Mouse (Mus musculus) ES-E14 (cell line): ENCODE results near the gene Dnajc14. TPM values are rescaled to one million over a fixed set of nuclear protein-coding genes. Genes with fewer than 3 reads are reported as not detected.

ENCODE experiments used
- DNase-seq: peaks from one replicate; pipeline ENCODE4 v3.0.0-alpha.2; 2013; ENCODE audit warnings: low read depth, low spot score
- H3K27ac ChIP-seq: 2 replicates; pipeline ENCODE4 v1.5.1; 2012; ENCODE audit warnings: low read depth, mild to moderate bottlenecking, low read length, moderate library complexity, mixed read lengths; ENCODE audit not compliant: poor library complexity, insufficient read depth, severe bottlenecking
- H3K36me3 ChIP-seq: 2 replicates; pipeline ENCODE4 v1.6.1; 2012; ENCODE audit warnings: mild to moderate bottlenecking, low read length, moderate library complexity, mixed read lengths; ENCODE audit not compliant: control insufficient read depth, poor library complexity, insufficient read depth, severe bottlenecking
- H3K4me1 ChIP-seq, 2 experiments: fragments of 150-350 bp in 1 of 2; sonication (generic) in 1 of 2; 2 replicates each; pipeline ENCODE4 v1.6.1; 2012; ENCODE audit warnings: low read length in 2 of 2, mild to moderate bottlenecking in 1 of 2, mixed read lengths in 1 of 2; ENCODE audit not compliant: control insufficient read depth in 2 of 2, insufficient read depth in 2 of 2, poor library complexity in 1 of 2
- H3K4me3 ChIP-seq, 2 experiments: fragments of 150-350 bp in 1 of 2; sonication (generic) in 1 of 2; 2 replicates each; pipeline ENCODE4 v1.5.1; 2012; ENCODE audit warnings: low read length in 2 of 2, low read depth in 1 of 2, mild to moderate bottlenecking in 1 of 2, mixed read lengths in 1 of 2; ENCODE audit not compliant: insufficient read depth in 1 of 2, poor library complexity in 1 of 2, severe bottlenecking in 1 of 2
- H3K9ac ChIP-seq: 2 replicates; pipeline ENCODE4 v1.6.1; 2012; ENCODE audit warnings: low read depth, mild to moderate bottlenecking, low read length, mixed read lengths; ENCODE audit not compliant: poor library complexity, insufficient read depth, severe bottlenecking
- H3K9me3 ChIP-seq: fragments of 150-350 bp; sonication (generic); 2 replicates; pipeline ENCODE4 v1.6.1; 2012; ENCODE audit warnings: low read depth, mild to moderate bottlenecking, low read length; ENCODE audit not compliant: control insufficient read depth, insufficient read depth
- HCFC1 ChIP-seq: IDR thresholded peaks from 2 replicates; pipeline ENCODE4 v1.6.1; 2012; ENCODE audit warnings: low read length, inconsistent platforms, borderline replicate concordance; ENCODE audit not compliant: insufficient read depth
- MAFK ChIP-seq: IDR thresholded peaks from 2 replicates; pipeline ENCODE4 v1.6.1; 2014; ENCODE audit warnings: mild to moderate bottlenecking, low read depth, low read length, inconsistent platforms; ENCODE audit not compliant: insufficient read depth
- ZC3H11A ChIP-seq: IDR thresholded peaks from 2 replicates; pipeline ENCODE4 v1.6.1; 2012; ENCODE audit warnings: low read depth, mild to moderate bottlenecking, inconsistent platforms, low read length, borderline replicate concordance
- ZNF384 ChIP-seq: IDR thresholded peaks from 2 replicates; pipeline ENCODE4 v1.6.1; 2012; ENCODE audit warnings: low read depth, low read length, inconsistent platforms
- in situ Hi-C, 2 experiments: fragments of 600-800 bp; cut with MboI; formaldehyde crosslinking; loops; one replicate each; pipeline ENCODE4 v1.15.1; 2025; ENCODE audit warnings: low sequenced_read_pairs in 2 of 2, inconsistent platforms in 1 of 2; ENCODE audit not compliant: unreplicated experiment in 2 of 2
- total RNA-seq: library from RNA; depleted of rRNA; stranded (reverse); fragments of 300-350 nt; gene quantifications from 2 replicates; pipeline ENCODE4 v1.2.3, GENCODE M21; 2012; rRNA removed

Gene Dnajc14
- total RNA-seq, 1 experiment, result 53.0 TPM

DNA sequence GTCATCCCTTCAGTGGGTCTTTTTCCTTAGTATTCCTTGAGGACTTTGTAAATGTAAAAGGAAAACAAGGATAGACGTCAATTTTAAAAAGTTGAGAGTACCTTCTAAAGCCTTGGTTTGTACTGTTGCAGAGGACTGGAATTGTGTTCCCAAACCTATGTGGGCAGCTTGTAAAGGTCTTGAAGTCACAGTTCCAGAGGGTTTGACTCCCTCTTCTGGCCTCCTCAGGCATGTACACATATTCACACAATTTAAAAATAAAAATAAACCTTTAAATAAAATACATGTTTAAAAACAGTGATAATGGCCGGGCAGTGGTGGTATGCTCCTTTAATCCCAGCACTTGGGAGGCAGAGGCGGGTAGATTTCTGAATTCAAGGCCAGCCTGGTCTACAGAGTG lies 62.2 kb downstream of the Dnajc14 start:
- TF ChIP-seq ZNF384 (no peak), ZC3H11A (no peak)
- Histone ChIP-seq H3K4me1 (no peaks in the 10 kb centered on the region), H3K36me3 (peaks cover 2% of the 10 kb centered on the region), H3K9ac (no peak overlapping the region), H3K9me3 (no peaks in the 10 kb centered on the region), H3K27ac (no peak overlapping the region), H3K4me3 (no peak overlapping the region)
- in situ Hi-C loops, result no loop called here
- no peak for DNase-seq

DNA sequence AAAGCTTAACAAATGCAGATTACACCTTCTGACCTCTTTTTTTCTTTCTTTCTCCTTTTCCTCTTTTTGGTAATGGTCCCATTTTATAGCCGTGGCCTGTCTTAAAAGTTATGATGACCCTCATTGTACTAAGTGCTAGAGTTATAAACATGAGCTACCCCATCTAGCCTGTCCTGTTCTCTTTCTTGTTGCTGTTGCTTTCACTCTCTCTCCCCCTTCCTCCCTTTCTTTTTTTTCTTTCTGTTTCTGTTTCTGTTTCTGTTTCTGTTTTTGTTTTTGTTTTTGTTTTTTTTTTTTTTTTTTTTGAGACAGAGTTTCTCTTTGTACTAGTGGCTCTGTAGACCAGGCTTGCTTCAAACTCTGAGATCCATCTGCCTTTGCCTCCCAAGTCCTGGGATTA lies 62.7 kb downstream of the Dnajc14 start:
- Histone ChIP-seq H3K27ac (no peak overlapping the region), H3K9me3 (no peaks in the 10 kb centered on the region), H3K36me3 (peaks cover 3% of the 10 kb centered on the region), H3K4me3 (no peak overlapping the region), H3K9ac (no peak overlapping the region), H3K4me1 (no peaks in the 10 kb centered on the region)
- in situ Hi-C loops, result no loop called here
- DNase-seq, result no peak
- no peak for TF ChIP-seq ZC3H11A
- no peak for TF ChIP-seq HCFC1
- no peak for TF ChIP-seq MAFK

Other genes starting within 250 kb of the Dnajc14 start
- gene Pa2g4, start 238.1 kb upstream of the Dnajc14 start, total RNA-seq, result 127 and 170 TPM in 2 replicates
- 24.9 and 30.3 TPM in 2 replicates for gene Erbb3, start 214.4 kb upstream of the Dnajc14 start, total RNA-seq
- gene Rps26, start 177.3 kb upstream of the Dnajc14 start, total RNA-seq, result 1,660 and 1,982 TPM in 2 replicates
- gene Ikzf4, start 158.1 kb upstream of the Dnajc14 start, total RNA-seq, result 1.4 and 1.9 TPM in 2 replicates
- 7.0 and 7.4 TPM in 2 replicates for gene Suox, start 130.0 kb upstream of the Dnajc14 start, total RNA-seq
- 23.2 and 32.8 TPM in 2 replicates for gene Rab5b, start 107.8 kb upstream of the Dnajc14 start, total RNA-seq
- gene Pmel, start 99.9 kb upstream of the Dnajc14 start, total RNA-seq, result 11.4 and 44.2 TPM in 2 replicates
- 40.7 and 43.5 TPM in 2 replicates for gene Cdk2, start 99.0 kb upstream of the Dnajc14 start, total RNA-seq
- 11.9 and 19.3 TPM in 2 replicates for gene Dgka, start 59.2 kb upstream of the Dnajc14 start, total RNA-seq
- 71.7 and 78.6 TPM in 2 replicates for gene Pym1, start 56.2 kb upstream of the Dnajc14 start, total RNA-seq
- 0.37 and 0.94 TPM in 2 replicates for gene Mmp19, start 13.2 kb upstream of the Dnajc14 start, total RNA-seq
- 7.7 and 11.0 TPM in 2 replicates for gene Tmem198b, start 308 bp downstream of the Dnajc14 start, total RNA-seq
- gene Sarnp, start 13.3 kb downstream of the Dnajc14 start, total RNA-seq, result 70.1 and 101 TPM in 2 replicates
- 145 and 155 TPM in 2 replicates for gene Ormdl2, start 17.6 kb downstream of the Dnajc14 start, total RNA-seq
- gene Gdf11, start 87.7 kb downstream of the Dnajc14 start, total RNA-seq, result 3.1 and 4.6 TPM in 2 replicates
- 158 and 226 TPM in 2 replicates for gene Cd63, start 96.9 kb downstream of the Dnajc14 start, total RNA-seq
- 3.9 and 6.8 TPM in 2 replicates for gene Rdh5, start 118.8 kb downstream of the Dnajc14 start, total RNA-seq
- gene Bloc1s1, start 120.0 kb downstream of the Dnajc14 start, total RNA-seq, result 71.2 and 90.0 TPM in 2 replicates
- gene Itga7, start 129.8 kb downstream of the Dnajc14 start, total RNA-seq, result 10.1 and 17.6 TPM in 2 replicates
- gene Mettl7b, start 156.9 kb downstream of the Dnajc14 start, total RNA-seq, result 0.26 and 0.58 TPM in 2 replicates
- not detected in 2 replicates for gene Olfr9, start 185.4 kb downstream of the Dnajc14 start, total RNA-seq
- not detected in 2 replicates for gene Olfr763, start 206.7 kb downstream of the Dnajc14 start, total RNA-seq
- not detected in 2 replicates for gene Olfr764-ps1, start 235.8 kb downstream of the Dnajc14 start, total RNA-seq
- gene Olfr765, start 245.9 kb downstream of the Dnajc14 start, total RNA-seq, result not detected in 2 replicates